Mouse (Mus musculus) heart, postnatal 4 days (tissue): ENCODE measurements at regions not wholly inside any gene's neighbourhood (a gene's known extent, or its start where the extent isn't known, plus 50 kb on each side); places are given as distances from the start of the nearest gene placed in this dataset.
"Not testable (repeated sequence)": the region's sequence is repeated elsewhere in the genome, so short reads cannot be mapped to it uniquely, and the experiment has no call there.

Experiments used
- DNase-seq: peaks from one replicate; pipeline ENCODE4 v3.0.0; 2021

DNA sequence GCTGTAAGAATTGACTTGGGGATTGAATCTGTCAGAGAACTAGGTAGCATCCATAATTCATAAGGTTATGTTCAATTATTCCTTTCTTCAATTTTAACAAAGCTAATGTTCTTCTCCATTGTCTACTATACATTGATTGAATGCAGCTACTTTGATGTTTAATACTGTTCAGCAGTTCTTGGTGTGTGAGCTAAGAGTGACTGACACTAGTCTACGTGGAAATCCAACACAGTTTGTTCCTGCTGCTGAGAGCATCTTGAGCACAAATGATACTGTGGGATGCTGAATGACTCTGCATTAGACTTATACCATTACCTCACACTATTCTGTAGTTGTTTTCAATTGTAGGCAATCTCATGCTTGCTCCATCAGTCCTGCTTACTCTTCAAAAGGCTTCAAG lies 249.4 kb upstream of the Akr1e1 start:
- DNase-seq: no peak

DNA sequence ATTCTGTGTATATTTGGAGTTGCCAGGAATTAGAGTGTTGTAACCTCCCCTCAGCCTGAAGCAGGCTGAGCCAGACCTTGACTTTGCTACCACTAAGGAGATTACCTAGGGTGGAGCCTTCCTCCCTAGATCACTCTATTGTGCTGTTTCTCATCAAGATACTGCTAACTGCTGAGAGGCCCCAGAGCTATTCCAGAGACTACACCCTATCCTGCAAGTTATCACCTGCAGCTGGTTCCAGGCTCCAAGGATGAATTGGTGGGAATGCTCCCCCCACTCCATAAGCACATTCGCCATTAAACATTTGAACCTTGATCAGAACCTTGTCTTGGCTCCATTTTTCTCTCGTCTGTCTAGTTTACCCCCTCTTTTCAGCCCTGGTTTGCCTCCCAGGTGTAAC lies 230.5 kb upstream of the Akr1e1 start:
- not testable (repeated sequence) for DNase-seq

DNA sequence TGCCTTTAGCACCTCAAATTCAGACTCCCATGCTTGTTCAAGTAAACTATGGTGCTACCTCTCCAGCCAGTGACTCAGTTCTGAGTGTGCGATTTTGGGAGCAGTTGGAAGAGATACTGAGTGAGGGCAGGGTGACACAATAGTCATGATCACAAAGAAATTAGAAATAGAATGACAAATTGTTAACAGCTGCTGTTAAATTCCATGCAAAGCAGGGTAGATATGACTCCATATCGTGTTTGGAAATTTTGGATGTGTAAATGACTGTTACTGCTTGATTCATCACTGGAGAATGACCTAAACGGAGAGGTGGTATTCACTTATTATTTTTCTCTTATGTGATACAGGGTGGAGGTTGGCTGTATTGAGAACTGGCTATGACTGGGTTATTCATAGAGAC lies 217.8 kb upstream of the Akr1e1 start:
- no peak for DNase-seq

DNA sequence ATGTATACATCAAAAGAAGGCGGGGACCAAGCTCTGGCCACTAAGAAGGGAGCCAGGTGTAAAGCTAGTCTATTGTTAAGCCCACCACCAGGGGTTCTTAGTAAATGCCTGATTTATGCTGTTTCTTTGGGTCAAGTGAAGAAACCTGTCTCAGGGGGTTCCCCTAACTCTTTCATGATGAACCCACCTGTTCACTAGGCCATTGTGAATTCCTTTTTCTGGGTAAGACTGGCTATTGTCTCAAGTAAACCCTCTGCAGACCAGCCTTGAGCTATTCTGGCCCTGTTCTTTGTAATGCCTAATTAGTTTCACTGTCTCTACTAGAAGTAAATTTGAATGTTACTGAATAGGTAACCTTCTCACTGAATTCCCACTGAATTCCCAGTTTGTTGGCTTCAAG lies 216.8 kb upstream of the Akr1e1 start:
- not testable (repeated sequence) for DNase-seq

DNA sequence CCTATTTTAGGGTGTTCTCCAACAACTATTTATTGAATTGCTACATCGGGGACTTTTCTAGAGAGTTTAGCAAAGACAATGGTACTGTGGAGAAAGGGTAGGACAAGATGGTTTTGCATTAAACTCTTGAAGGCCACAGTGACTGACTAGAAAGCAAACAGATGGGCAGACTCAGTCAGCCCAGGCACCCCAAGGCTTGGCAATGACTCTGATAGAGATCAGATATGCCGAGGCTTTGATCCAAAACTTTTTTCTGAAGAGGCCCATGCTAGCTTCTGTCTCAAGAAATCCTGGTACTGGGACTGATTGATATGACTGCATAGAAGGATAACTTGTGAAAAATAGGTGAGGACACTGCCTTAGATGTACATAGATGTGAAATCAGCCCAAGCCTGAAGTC lies 197.9 kb upstream of the Akr1e1 start:
- DNase-seq: no peak

DNA sequence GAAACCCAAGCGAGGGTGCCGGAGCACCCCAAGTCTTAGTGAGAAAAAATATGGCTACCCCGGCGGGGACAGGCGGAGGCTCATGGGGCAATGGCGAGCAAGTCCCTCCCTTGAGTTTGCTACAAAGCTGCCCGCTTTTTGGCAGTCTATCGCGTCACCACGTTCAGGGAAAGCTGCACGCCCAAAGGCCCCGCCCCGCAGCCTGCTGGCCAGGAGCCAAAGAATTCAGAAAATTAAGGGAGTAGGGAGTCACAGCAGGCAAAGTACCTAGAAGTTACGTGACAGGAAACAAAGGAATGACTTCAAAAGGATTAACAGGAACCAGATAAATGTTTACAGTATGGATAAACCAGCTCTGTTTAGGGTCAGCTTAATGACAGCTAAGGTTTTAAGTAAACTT lies 191.7 kb upstream of the Akr1e1 start:
- no peak for DNase-seq

DNA sequence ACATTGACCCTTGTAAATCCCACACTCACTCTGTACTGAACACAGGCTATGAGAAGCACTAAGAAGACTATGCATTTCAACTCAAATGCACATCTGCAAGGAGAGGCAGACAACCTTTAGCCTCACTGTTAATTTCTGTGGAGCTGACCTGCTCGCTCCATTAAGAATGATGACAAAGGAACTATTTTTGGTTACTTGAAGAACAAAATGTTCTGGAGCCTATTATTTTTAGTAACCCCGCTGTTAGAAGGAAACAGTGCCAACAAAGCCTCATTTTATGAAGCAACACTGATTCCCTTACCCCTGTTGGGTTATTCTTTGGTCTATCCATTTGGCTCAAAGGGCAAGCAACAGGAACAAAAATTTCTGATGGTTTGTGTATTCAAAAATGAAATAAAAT lies 182.2 kb upstream of the Akr1e1 start:
- DNase-seq: no peak

DNA sequence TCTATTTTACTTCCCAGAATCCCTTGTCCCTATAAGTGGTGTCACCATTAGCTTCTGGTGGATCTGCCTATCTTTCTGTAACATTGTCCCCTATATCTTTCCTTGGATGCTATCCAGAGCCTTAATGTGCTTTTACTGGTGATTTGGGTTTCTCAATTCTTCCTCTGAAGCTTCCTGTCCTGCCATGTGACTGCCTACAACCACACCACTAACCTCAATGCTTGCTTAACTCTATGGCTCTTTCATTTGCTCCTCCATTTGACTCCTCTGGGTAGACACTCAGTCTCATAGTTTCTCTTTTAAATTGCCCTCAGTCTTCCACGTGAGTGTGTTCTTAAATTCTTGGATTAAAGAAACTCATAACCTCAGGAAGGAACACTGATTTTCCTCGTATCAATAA lies 181.4 kb upstream of the Akr1e1 start:
- DNase-seq: no peak

DNA sequence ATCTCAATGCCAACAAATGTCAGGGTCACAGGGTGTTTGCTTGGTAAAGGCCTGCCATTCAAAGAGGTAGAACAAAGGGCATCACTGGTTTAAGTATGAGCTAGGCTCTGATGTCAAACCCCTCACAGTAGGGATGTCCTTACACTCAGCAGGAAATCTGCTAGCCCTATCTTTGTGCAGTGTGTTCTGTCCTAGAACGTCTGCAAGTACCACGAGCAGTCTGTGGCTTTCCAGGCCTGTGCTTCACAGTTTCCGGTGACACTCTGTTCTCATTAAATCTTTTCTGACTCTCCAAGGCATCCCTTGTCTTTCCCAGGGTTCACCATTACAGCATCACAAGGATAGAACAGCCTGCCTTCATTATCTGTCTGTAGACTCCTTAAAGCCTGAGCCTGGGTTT lies 174.3 kb upstream of the Akr1e1 start:
- no peak for DNase-seq

DNA sequence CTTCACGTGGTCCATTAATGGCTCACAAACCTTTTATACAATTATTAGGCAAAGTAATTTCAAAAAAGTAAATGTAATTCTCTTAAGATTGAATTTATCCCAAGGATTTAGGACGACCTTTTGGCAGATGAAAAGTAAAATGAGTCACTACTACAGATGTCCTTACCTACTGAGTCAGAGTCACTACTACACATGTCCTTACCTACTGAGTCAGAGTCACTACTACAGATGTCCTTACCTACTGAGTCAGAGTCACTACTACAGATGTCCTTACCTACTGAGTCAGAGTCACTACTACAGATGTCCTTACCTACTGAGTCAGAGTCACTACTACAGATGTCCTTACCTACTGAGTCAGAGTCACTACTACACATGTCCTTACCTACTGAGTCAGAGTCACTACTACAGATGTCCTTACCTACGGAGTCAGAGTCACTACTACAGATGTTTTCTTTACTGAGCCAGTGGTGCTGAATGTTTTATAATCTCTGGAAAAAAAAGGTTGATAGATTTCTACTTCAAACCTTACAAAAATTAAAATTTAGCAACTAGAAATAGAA lies 169.4 kb upstream of the Akr1e1 start:
- not testable (repeated sequence) for DNase-seq

DNA sequence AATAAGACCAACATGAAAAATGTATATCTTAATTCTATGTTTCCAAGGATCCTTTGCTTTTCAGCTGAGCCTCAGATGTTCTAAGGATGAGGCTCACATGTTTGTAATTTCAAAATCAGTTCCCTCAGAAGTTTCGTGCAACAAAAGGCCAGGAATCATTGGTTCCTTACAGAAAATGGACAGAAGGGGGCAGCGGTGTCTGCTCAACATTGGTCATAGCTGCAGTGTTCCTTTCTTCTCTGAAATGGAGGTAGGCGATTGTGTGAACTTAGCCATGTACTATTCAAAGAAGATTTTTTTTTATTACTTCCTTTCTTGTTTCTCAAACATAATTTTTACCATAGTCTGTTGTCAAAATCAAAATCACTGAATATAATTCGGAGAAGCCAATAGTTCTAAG lies 167.9 kb upstream of the Akr1e1 start:
- peak; percentile 76 for DNase-seq

DNA sequence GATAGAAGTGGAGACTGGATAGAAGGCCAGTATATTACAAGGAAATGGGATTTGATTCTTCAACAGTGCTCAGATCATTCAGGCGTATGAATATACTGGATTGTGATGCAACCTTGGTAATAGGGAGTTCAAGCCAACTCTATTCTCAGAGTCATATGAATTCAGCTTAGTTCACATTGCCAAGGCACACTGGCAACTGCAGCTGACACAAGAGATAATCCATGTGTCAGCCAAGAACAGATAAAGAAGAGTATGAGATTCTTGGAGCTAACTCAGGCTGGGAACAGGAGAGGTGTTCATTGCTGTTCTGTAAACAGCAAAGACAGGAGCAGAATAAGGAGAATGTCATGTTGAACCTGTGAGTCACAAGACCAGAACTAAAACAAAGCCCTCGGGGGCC lies 163.3 kb upstream of the Akr1e1 start:
- no peak for DNase-seq

DNA sequence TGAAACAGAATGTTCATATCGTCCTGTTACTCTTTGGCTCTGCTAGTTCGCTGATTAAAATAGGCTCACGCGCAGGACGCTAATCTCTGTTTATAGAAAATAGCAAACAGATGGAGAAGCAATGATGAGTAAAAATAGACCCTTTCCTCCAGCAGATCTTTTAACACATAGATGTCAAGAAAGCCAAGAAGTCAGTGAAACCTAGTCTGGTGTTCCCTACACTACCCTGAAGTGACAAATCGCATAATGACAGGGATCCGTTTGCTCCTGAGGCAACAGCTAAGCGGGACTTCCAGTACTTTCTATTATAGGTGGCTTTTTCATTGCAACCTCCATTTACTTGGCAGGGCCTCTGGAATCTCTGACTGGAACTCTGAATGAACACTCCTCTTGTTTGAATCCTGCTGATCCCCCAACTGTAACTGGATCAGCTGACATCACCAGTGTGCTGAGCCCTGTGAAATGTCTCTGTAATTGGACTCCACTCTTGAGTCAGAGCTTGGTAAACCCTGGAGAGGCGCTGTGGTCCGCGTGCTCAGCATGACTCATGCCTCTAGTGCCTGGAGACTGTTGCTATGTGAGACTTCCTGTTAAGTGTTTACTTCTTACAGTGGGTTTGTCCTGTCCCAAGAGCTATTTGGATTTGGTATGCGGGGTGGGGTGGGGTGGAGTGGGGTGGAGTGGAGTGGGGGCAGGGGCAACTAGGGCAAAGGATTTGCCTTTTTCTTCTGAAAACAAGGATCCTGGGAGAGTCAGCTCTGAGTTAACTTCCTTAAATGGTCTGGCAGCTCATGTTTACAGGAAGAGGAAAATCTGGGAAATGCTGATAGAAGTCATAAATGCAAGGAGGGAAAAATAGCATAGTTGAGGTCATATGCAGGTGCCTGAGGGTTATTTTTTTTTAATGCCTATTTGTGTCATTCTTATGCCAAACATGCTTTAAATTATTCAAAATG lies 162.4 kb upstream of the Akr1e1 start:
- peak; percentile 84 for DNase-seq

DNA sequence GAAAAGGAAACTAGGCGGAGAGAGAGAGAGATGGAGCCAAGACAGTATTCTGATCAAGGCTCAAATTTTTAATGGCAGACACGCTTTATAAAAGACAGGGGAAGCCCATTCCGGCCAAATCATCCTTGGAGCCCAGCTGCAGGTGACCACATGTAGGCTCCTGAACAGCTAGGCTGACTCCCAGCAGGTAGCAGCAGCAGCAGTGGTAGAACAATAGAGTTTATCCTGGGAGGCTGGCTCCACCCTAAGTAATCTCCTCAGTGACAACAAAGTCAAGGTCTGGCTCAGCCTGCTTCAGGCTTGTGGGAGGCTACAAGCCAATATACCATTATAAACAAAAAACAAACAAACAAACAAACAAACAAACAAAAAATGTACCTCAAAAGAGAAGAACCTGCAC lies 151.0 kb upstream of the Akr1e1 start:
- no peak for DNase-seq

DNA sequence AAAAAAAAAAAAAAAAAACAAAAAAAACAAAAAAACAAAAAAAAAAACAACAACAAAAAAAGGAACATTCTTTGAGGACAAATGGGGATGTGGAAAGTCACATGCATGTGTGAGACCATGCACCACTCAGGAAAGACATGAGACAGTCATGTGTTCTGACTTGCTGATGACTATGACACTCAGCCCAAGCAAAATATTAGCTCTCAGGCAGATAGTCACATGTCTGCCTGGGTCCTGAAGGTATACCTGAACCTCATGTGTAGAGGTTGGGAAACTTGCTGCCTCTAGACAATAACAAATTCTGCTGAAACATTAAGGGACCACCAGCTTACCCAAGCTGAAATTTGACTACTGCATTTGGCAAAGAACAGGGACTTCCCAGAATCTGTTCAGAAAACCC lies 147.6 kb upstream of the Akr1e1 start:
- no peak for DNase-seq

DNA sequence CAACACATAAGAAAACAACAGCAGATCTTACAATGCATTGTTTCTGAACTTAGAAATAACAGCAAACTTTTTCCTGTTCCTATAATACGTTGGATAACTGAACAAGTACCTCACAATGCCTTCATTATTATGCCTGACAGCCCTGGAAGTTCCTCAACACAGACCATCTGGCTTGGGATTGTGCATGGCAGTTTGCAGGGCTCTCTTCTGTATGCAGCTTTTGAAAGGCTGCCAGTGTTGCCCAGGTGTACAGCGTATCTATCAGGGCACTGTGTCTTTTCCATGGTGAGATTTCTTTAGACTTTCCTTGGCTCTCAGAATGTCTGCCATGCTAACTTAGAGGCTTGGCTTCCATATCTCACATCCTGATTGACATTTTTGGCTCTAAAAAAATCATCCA lies 134.0 kb upstream of the Akr1e1 start:
- DNase-seq: no peak

DNA sequence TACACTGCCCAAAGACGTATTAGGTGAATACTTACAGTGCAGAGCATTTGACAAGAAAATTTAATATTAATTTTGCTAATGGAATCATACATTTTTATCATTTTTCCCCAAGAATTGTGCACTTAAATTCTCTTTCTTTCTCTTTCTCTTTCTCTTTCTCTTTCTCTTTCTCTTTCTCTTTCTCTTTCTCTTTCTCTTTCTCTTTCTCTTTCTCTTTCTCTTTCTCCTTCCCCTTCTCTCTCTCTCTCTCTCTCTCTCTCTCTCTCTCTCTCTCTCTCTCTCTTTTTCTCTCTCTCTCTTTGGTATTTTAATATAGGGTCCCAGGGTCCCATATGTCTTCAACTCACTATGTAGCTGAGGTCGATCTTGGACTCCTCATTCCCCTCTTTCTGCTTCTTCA lies 107.3 kb upstream of the Akr1e1 start:
- DNase-seq: not testable (repeated sequence)

DNA sequence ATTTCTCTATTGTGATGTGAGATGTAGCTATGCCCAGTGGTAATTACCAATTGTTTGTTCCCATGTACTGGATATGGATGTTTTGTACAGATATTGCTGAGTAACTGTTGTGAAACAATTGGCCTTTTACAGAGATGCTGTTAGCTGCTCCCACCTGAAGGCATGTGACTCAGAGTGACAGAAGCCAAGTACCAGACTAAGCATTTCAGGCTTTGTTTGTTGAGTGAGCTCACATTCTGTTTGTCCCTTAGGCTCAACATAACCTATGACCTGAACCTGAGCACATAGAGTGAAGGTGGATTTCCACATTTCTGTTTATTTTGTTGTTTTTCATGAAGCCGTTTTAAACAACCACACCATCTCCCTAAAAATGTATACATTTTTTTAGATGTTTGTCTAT lies 105.8 kb upstream of the Akr1e1 start:
- DNase-seq: no peak

DNA sequence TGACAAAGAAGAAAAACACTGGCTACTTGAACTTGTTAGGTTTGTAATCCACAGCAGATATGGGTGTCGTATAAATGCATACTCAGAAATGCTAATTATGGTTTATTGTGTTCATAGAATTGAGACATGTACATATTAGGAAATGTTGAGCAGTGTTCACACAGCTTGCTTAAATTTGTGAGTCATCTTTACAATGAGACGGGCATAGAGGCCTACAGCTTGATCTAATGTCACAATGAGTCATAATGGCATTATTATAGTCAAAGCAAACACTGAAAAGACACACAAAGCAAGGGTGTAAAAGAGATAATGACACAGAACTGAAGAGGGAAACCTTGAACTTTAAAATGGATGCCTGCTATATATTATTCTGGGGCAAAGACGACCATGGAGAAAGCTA lies 103.7 kb upstream of the Akr1e1 start:
- no peak for DNase-seq

DNA sequence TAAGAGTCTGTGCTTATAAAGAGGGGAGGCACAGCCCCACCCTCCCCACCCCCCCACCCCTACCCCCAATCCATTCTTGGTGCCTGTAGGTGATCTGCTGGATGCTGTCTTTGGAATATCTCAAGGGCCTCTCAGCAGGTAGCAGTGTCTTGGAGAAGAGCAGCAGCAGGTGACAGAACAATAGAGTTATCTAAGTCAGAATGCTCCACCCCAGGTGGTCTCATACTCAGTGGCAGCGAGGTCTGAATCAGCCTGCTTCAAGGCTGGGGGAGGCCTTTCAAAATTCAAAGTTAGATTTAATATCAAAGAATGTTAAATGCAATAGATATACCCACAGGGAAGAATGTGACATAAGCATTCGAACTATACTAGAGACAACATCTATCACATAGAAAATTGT lies 90.6 kb upstream of the Akr1e1 start:
- DNase-seq: not testable (repeated sequence)

DNA sequence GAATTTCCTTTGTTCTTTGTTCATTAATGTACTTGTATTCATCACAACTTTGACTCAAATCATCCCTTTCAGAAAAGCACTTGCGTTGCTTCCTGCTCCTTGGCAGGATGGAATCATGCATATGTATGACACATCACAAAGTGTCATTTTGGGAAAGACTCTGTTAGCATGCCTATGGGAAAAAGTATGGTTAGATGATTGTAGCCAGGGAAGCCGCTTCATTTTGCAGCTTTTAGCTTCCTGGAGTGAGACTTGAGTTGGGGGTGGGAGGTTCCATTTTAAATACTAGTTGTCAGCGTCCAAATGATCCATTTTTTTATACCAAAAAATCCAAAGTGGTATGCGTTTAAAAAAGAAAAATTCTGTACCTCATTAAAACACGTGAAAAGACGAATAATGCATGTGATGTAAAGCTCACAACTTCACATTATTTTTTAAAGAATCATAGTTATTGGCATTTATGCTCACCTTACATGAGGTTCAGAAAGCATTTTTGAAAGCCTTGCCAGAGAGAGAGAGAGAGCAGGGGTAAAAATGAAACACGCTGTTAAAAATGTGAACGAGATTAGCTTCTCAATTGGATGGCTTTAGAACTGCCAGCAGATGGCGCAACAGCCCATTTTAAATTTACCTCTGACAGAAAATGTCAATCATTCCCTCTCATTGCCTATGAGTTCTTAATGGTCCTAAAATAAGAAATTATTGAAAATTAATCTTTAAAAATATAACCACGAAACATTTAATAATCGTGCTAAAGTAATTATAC lies 57.6 kb upstream of the Akr1e1 start:
- DNase-seq: peak; percentile 78

DNA sequence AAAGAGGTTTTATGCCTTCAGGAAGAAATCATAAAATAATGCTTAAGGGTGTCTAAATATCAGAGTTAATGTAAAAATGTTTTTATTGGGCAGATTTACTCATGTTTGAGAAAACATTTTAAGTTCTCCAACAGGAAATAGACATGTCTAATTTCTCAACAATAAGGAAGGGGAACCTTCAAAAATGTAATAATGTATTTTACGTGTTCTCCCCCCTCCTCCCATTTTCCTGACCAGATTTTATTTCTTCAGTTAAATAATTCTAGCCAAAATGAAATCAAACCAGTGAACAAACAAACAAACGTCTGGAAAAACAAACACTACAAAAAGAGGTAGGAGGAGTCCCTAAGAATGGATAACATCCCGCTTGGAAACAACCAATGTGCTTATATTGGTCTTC lies 54.4 kb upstream of the Akr1e1 start:
- no peak for DNase-seq

DNA sequence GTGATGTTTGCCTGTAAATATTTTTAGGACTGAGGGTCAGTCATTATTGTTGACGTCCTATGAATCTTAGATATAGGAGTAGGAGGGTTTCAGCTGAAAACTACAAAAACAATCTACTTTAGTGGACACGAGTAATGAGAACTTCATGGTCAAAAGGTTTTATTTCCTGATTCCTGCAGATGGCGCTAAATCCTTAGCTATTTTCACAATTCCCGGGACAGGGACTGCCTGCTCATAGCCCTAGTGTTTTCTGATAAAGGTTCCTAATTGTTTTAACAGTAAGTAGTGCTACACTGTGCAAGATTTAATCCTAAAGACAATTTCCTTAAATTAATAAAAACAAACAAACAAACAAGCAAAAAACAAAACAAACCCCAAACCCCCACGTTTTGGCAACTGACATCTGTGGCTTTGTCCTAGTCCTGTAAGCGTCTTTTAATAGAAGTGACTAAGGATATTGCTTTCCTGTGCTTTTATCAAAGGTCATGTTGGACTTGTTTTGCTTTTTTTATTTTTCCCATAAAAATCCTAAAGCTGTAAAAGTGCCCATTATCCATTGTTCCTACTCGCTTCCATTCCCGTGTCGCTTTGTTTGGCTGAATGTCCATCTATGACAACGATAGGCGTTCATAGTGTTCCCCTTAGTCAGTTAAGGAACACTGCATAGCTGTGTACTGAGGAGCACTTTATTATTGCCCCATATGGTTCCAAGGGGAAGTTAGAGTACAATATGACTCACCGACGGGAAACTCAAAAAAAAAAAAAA lies 53.5 kb upstream of the Akr1e1 start:
- peak; percentile 57 for DNase-seq
